ENCODE assay signal across 23 mouse cellular contexts in genomic region chr13:99382373-99382772, GRCm38 (mm10). TPM values are rescaled to one million over a fixed set of nuclear protein-coding genes. Genes with fewer than 3 reads are reported as not detected.
A peak's percentile ranks its signal among the peaks of the same experiment; 100 is the strongest.
DNase-seq lines count a peak whose midpoint lies in the region; ATAC-seq and TF ChIP-seq lines count a peak whose summit lies in the region.
"Had no signal": no experiment of that assay in that cellular context is flagged by ENCODE, and none has a peak within 500 bp of the region (broad histone marks: within the 10 kb centered on the region; RNA-seq: fewer than 3 reads in every experiment).

No protein-coding gene starts in this region.

- in situ Hi-C loops in ES-E14 (cut with MboI; ENCODE audit: low sequenced_read_pairs in 2 of 2, unreplicated experiment in 2 of 2): no loop called here

- no peak overlapping the region for H3K4me3 ChIP-seq in forebrain, embryonic 14.5 days (ENCODE audit: low read depth, low read length)
- no peak overlapping the region for H3K4me3 ChIP-seq in forebrain, embryonic 15.5 days
- peak overlapping the region; percentile 65 for H3K4me3 ChIP-seq in megakaryocyte, embryonic 14.5 days (replicated peaks)
- no peak overlapping the region for H3K4me3 ChIP-seq in ES-E14 (ENCODE audit: insufficient read depth in 1 of 2, low read depth in 1 of 2, low read length in 2 of 2, poor library complexity in 1 of 2, severe bottlenecking in 1 of 2)
- no peak overlapping the region for H3K4me3 ChIP-seq in limb, embryonic 14.5 days (replicated peaks; ENCODE audit: low read length)
- H3K4me3 ChIP-seq: forebrain, embryonic 10.5 days; hindbrain, embryonic 12.5 days had no signal

- no peaks in the 10 kb centered on the region for H3K4me1 ChIP-seq in forebrain, embryonic 14.5 days (ENCODE audit: control insufficient read depth, insufficient read depth, low read length)
- H3K4me1 ChIP-seq in forebrain, embryonic 15.5 days: peaks cover 8% of the 10 kb centered on the region
- H3K4me1 ChIP-seq in megakaryocyte, embryonic 14.5 days: peaks cover 43% of the 10 kb centered on the region
- peaks cover 0 to 3% of the 10 kb centered on the region in 2 experiments; a peak in 1 of 4 replicates for H3K4me1 ChIP-seq in ES-E14 (ENCODE audit: control insufficient read depth in 2 of 2, insufficient read depth in 2 of 2, low read length in 2 of 2, poor library complexity in 1 of 2)
- H3K4me1 ChIP-seq in limb, embryonic 14.5 days (ENCODE audit: control insufficient read depth, insufficient read depth, low read length): no peaks in the 10 kb centered on the region
- H3K4me1 ChIP-seq: hindbrain, embryonic 12.5 days had no signal

- no peak for DNase-seq in forebrain, embryonic 14.5 days (ENCODE audit: low spot score)
- DNase-seq in ES-E14 (ENCODE audit: low read depth, low spot score): peak; percentile 40
- no peak for DNase-seq in limb, embryonic 14.5 days (ENCODE audit: low spot score)
- no peak for DNase-seq in left cerebral cortex, adult 8-10 months (ENCODE audit: low spot score in 2 of 2)
- no peak for DNase-seq in cerebellum, adult 11-12 months
- DNase-seq: adrenal gland, postnatal 36 days; cerebellum, adult 9-11 months; kidney, adult 18-20 months; layer of hippocampus, adult 9-11 months; left cerebral cortex, postnatal 4 days; liver, postnatal 0 days; right cerebral cortex, postnatal 25 days; spleen, adult 18-20 months had no signal

- H3K9me3 ChIP-seq in forebrain, embryonic 14.5 days (replicated peaks; ENCODE audit: control insufficient read depth, low read length): no peaks in the 10 kb centered on the region
- H3K9me3 ChIP-seq in forebrain, embryonic 15.5 days: no peaks in the 10 kb centered on the region
- no peaks in the 10 kb centered on the region for H3K9me3 ChIP-seq in megakaryocyte, embryonic 14.5 days
- no peaks in the 10 kb centered on the region for H3K9me3 ChIP-seq in ES-E14 (ENCODE audit: control insufficient read depth, insufficient read depth, low read depth, low read length)
- H3K9me3 ChIP-seq in limb, embryonic 14.5 days (ENCODE audit: control insufficient read depth, low read length): no peaks in the 10 kb centered on the region
- H3K9me3 ChIP-seq: forebrain, embryonic 10.5 days; hindbrain, embryonic 12.5 days had no signal

- H3K36me3 ChIP-seq in forebrain, embryonic 14.5 days (ENCODE audit: control insufficient read depth, insufficient read depth, low read length): 0 out of 2 replicates have a peak, but pooled peaks cover 2% of the 10 kb centered on the region
- no peaks in the 10 kb centered on the region for H3K36me3 ChIP-seq in forebrain, embryonic 15.5 days
- H3K36me3 ChIP-seq in megakaryocyte, embryonic 14.5 days (replicated peaks; ENCODE audit: low read length): peaks cover 16% of the 10 kb centered on the region
- H3K36me3 ChIP-seq in ES-E14 (ENCODE audit: control insufficient read depth, insufficient read depth, low read length, poor library complexity, severe bottlenecking): no peaks in the 10 kb centered on the region; the same call in 1 of the 2 replicates
- H3K36me3 ChIP-seq in limb, embryonic 14.5 days (ENCODE audit: control insufficient read depth, insufficient read depth, low read length): peaks cover 8% of the 10 kb centered on the region
- H3K36me3 ChIP-seq: hindbrain, embryonic 12.5 days had no signal

- H3K9ac ChIP-seq in forebrain, embryonic 14.5 days (ENCODE audit: low read length): no peak overlapping the region
- no peak overlapping the region for H3K9ac ChIP-seq in forebrain, embryonic 15.5 days (replicated peaks)
- no peak overlapping the region for H3K9ac ChIP-seq in ES-E14 (ENCODE audit: insufficient read depth, low read depth, low read length, poor library complexity, severe bottlenecking)
- H3K9ac ChIP-seq in limb, embryonic 14.5 days (ENCODE audit: low read depth, low read length, severe bottlenecking): no peak overlapping the region
- H3K9ac ChIP-seq: hindbrain, embryonic 12.5 days; liver, postnatal 0 days had no signal

- H3K27ac ChIP-seq in forebrain, embryonic 14.5 days (ENCODE audit: low read depth, low read length): no peak overlapping the region
- H3K27ac ChIP-seq in forebrain, embryonic 15.5 days (replicated peaks): no peak overlapping the region
- no peak overlapping the region for H3K27ac ChIP-seq in ES-E14 (ENCODE audit: insufficient read depth, low read depth, low read length, poor library complexity, severe bottlenecking)
- H3K27ac ChIP-seq in limb, embryonic 14.5 days (replicated peaks; ENCODE audit: low read depth, low read length): no peak overlapping the region
- H3K27ac ChIP-seq: forebrain, embryonic 10.5 days; hindbrain, embryonic 12.5 days; kidney, postnatal 0 days had no signal

- TF ChIP-seq POLR2A in limb, embryonic 14.5 days (IDR thresholded peaks at IDR 0.05; ENCODE audit: borderline replicate concordance, extremely low read depth, insufficient read depth, insufficient read length): no peak

- WGBS in forebrain, embryonic 14.5 days: 55% methylated on average over 6 of the region's 6 CpGs
- WGBS in forebrain, embryonic 15.5 days: 45% methylated on average over 6 of the region's 6 CpGs
- WGBS in limb, embryonic 14.5 days: 50% methylated on average over 6 of the region's 6 CpGs

- ATAC-seq in forebrain, embryonic 14.5 days: 0 out of 2 replicates have a peak, but pooled peaks have one; percentile 29
- ATAC-seq in forebrain, embryonic 15.5 days (replicated peaks): no peak
- no peak for ATAC-seq in megakaryocyte, adult 5-6 weeks (ENCODE audit: poor library complexity, severe bottlenecking)
- peak; percentile 58 for ATAC-seq in limb, embryonic 14.5 days (ENCODE audit: low FRiP score, low read depth)
- ATAC-seq: inflammation-experienced regulatory T-cells, adult 6 months; liver, postnatal 0 days; lung, postnatal 0 days had no signal

- H3K27me3 ChIP-seq in forebrain, embryonic 14.5 days (replicated peaks; ENCODE audit: control insufficient read depth, insufficient read depth, low read length): no peaks in the 10 kb centered on the region
- H3K27me3 ChIP-seq in forebrain, embryonic 15.5 days: no peaks in the 10 kb centered on the region
- H3K27me3 ChIP-seq in megakaryocyte, embryonic 14.5 days (replicated peaks): no peaks in the 10 kb centered on the region
- no peaks in the 10 kb centered on the region for H3K27me3 ChIP-seq in limb, embryonic 14.5 days (ENCODE audit: control insufficient read depth, insufficient read depth, low read length)
- H3K27me3 ChIP-seq: hindbrain, embryonic 12.5 days had no signal

- H3K4me2 ChIP-seq in forebrain, embryonic 14.5 days (ENCODE audit: low read length): no peak overlapping the region
- no peak overlapping the region for H3K4me2 ChIP-seq in forebrain, embryonic 15.5 days (replicated peaks)
- no peak overlapping the region for H3K4me2 ChIP-seq in limb, embryonic 14.5 days (replicated peaks; ENCODE audit: low read depth, low read length, severe bottlenecking)
- H3K4me2 ChIP-seq: heart, embryonic 11.5 days; hindbrain, embryonic 12.5 days; liver, embryonic 11.5 days had no signal

TF ChIP-seq in ES-E14, 5 proteins besides CTCF, POLR2A, EP300 and RAD21:
- no peak for TF ChIP-seq CHD2 (IDR thresholded peaks at IDR 0.05; ENCODE audit: low read depth, low read length)
- no peak for TF ChIP-seq ZC3H11A (IDR thresholded peaks at IDR 0.05; ENCODE audit: borderline replicate concordance, low read depth, low read length)
- TF ChIP-seq ZNF384 (IDR thresholded peaks at IDR 0.05; ENCODE audit: low read depth, low read length): no peak
- no peak for TF ChIP-seq MAFK (IDR thresholded peaks at IDR 0.05; ENCODE audit: insufficient read depth, low read depth, low read length)
- TF ChIP-seq HCFC1 (IDR thresholded peaks at IDR 0.05; ENCODE audit: borderline replicate concordance, insufficient read depth, low read length): no peak

RNA-seq across cellular contexts. Expression of gene Mrps27, which starts 37.8 kb away (rescaled TPM):
- 45.6 and 48.0 TPM in 2 replicates for polyA plus RNA-seq in forebrain, embryonic 14.5 days (2014; fragmentation: Nextera tagmentation; extraction: Ambion mirVana)
- 39.8 and 46.6 TPM in 2 replicates for polyA plus RNA-seq in forebrain, embryonic 15.5 days (2015; fragmentation: Nextera tagmentation; extraction: Ambion mirVana)
- polyA plus RNA-seq in megakaryocyte, embryonic 14.5 days (2012; ENCODE audit: insufficient read depth, low replicate concordance): 9.3 TPM in 1 of 2 replicates, not detected in the other
- 7.9 and 8.6 TPM in 2 replicates for total RNA-seq in megakaryocyte, adult 5-6 weeks (2015)
- 6.2 and 11.4 TPM in 2 replicates for total RNA-seq in megakaryocyte, adult 5-6 weeks (2017)
- 34.5 and 35.4 TPM in 2 replicates for total RNA-seq in ES-E14 (2012; rRNA removed)
- polyA plus RNA-seq in limb, embryonic 14.5 days (2012; rRNA removed): 32.9 and 36.6 TPM in 2 replicates
- 54.1 and 55.7 TPM in 2 replicates for polyA plus RNA-seq in limb, embryonic 14.5 days (2014; fragmentation: Nextera tagmentation; extraction: Ambion mirVana)
- total RNA-seq in left cerebral cortex, adult 8-10 months (2022): 10 to 100 TPM; 24.1 to 27.3 (median 26.1) TPM

RNA-seq across cellular contexts. Expression of gene Ptcd2, which starts 37.9 kb away (rescaled TPM):
- 60.9 and 64.8 TPM in 2 replicates for polyA plus RNA-seq in forebrain, embryonic 14.5 days (2014; fragmentation: Nextera tagmentation; extraction: Ambion mirVana)
- 51.3 and 56.3 TPM in 2 replicates for polyA plus RNA-seq in forebrain, embryonic 15.5 days (2015; fragmentation: Nextera tagmentation; extraction: Ambion mirVana)
- 3.7 and 8.6 TPM in 2 replicates for polyA plus RNA-seq in megakaryocyte, embryonic 14.5 days (2012; ENCODE audit: insufficient read depth, low replicate concordance)
- total RNA-seq in megakaryocyte, adult 5-6 weeks (2015): 36.4 and 46.1 TPM in 2 replicates
- 52.1 and 53.7 TPM in 2 replicates for total RNA-seq in megakaryocyte, adult 5-6 weeks (2017)
- 18.2 and 24.6 TPM in 2 replicates for total RNA-seq in ES-E14 (2012; rRNA removed)
- 21.4 and 24.0 TPM in 2 replicates for polyA plus RNA-seq in limb, embryonic 14.5 days (2012; rRNA removed)
- 41.3 and 46.6 TPM in 2 replicates for polyA plus RNA-seq in limb, embryonic 14.5 days (2014; fragmentation: Nextera tagmentation; extraction: Ambion mirVana)
- total RNA-seq in left cerebral cortex, adult 8-10 months (2022): 10 to 100 TPM; 29.8 to 33.5 (median 30.8) TPM

Comparison
In these comparisons a context has a peak if more than half of its experiments do, and no peak if none do; other contexts are left out.
1. ATAC-seq: peak in forebrain, embryonic 14.5 days (single experiment) and limb, embryonic 14.5 days (single experiment); none in forebrain, embryonic 15.5 days (single experiment) and megakaryocyte, adult 5-6 weeks (single experiment).